Mouse (Mus musculus) CH12.LX (cell line): ENCODE data around the gene Lurap1. TPM values are rescaled to one million over a fixed set of nuclear protein-coding genes. Genes with fewer than 3 reads are reported as not detected.
A peak's percentile ranks its signal among the peaks of the same experiment; 100 is the strongest.

Source experiments
- DNase-seq: peaks from one replicate; pipeline ENCODE4 v3.0.0-alpha.2; 2013; ENCODE audit errors: extremely low read depth
- H3K27ac ChIP-seq: 2 replicates; pipeline ENCODE4 v1.5.1; 2012; ENCODE audit warnings: low read depth, mild to moderate bottlenecking, control low read depth, moderate library complexity; ENCODE audit not compliant: insufficient read depth
- H3K27me3 ChIP-seq: replicated peaks from 2 replicates; pipeline ENCODE3; 2012; ENCODE audit warnings: inconsistent platforms
- H3K36me3 ChIP-seq, 2 experiments: replicated peaks in 1 of 2; 2 replicates each; pipeline versions ENCODE3 to v1.6.1; 2012; ENCODE audit warnings: inconsistent platforms in 1 of 2, low read length in 1 of 2, mild to moderate bottlenecking in 1 of 2, mixed read lengths in 1 of 2, moderate library complexity in 1 of 2; ENCODE audit not compliant: control insufficient read depth in 1 of 2, insufficient read depth in 1 of 2
- H3K4me1 ChIP-seq, 2 experiments: 2 replicates each; pipeline ENCODE4 v1.6.1; 2012; ENCODE audit warnings: inconsistent platforms in 1 of 2, moderate library complexity in 1 of 2; ENCODE audit not compliant: insufficient read depth in 2 of 2, control insufficient read depth in 1 of 2
- H3K4me2 ChIP-seq: 2 replicates; pipeline ENCODE4 v1.6.1; 2012; ENCODE audit warnings: low read depth, mild to moderate bottlenecking, control low read depth; ENCODE audit not compliant: poor library complexity, insufficient read depth, severe bottlenecking
- H3K4me3 ChIP-seq, 3 experiments: fragments of 150-350 bp in 1 of 3; sonication (generic) in 1 of 3; replicated peaks in 1 of 3; 2 replicates each; pipeline versions ENCODE3 to v1.5.1; 2011 to 2012; ENCODE audit warnings: low read depth in 2 of 3, low read length in 2 of 3, mild to moderate bottlenecking in 2 of 3, moderate library complexity in 2 of 3, control low read depth in 1 of 3, improper control_type of control experiment in 1 of 3, inconsistent platforms in 1 of 3, mixed read lengths in 1 of 3; ENCODE audit not compliant: poor library complexity in 1 of 3
- H3K79me2 ChIP-seq: replicated peaks from 2 replicates; pipeline ENCODE4 v1.6.1; 2012; ENCODE audit warnings: mild to moderate bottlenecking, moderate library complexity; ENCODE audit not compliant: control insufficient read depth, poor library complexity, insufficient read depth, severe bottlenecking; ENCODE audit errors: extremely low read depth
- H3K9ac ChIP-seq: 2 replicates; pipeline ENCODE4 v1.6.1; 2012; ENCODE audit warnings: low read depth, mild to moderate bottlenecking, control low read depth, moderate library complexity; ENCODE audit not compliant: insufficient read depth
- H3K9me3 ChIP-seq: replicated peaks from 2 replicates; pipeline ENCODE3; 2012; ENCODE audit warnings: low read length, inconsistent platforms, mixed read lengths
- CHD1 ChIP-seq: IDR thresholded peaks from 2 replicates; pipeline ENCODE4 v1.6.1; 2012; ENCODE audit warnings: low read depth, low read length, improper control_type of control experiment, inconsistent platforms
- CHD2 ChIP-seq: IDR thresholded peaks from 2 replicates; pipeline ENCODE4 v1.6.1; 2011; ENCODE audit warnings: low read length, improper control_type of control experiment
- E2F4 ChIP-seq: IDR thresholded peaks from 2 replicates; pipeline ENCODE4 v1.6.1; 2011; ENCODE audit warnings: low read depth, low read length, improper control_type of control experiment; ENCODE audit not compliant: insufficient replicate concordance
- HCFC1 ChIP-seq: IDR thresholded peaks from 2 replicates; pipeline ENCODE4 v1.6.1; 2012; ENCODE audit warnings: low read depth, mild to moderate bottlenecking, inconsistent platforms, low read length, improper control_type of control experiment
- IRF4 ChIP-seq: IDR thresholded peaks from 2 replicates; pipeline ENCODE4 v1.6.1; 2014; ENCODE audit warnings: low read depth, mild to moderate bottlenecking, inconsistent platforms, low read length, improper control_type of control experiment
- JUND ChIP-seq: conservative IDR thresholded peaks from 2 replicates; pipeline ENCODE4 v1.6.1; 2011; ENCODE audit warnings: low read depth, low read length, improper control_type of control experiment
- MEF2A ChIP-seq: IDR thresholded peaks from 2 replicates; pipeline ENCODE4 v1.6.1; 2014; ENCODE audit warnings: low read depth, mild to moderate bottlenecking, inconsistent platforms, low read length, improper control_type of control experiment, borderline replicate concordance
- NELFE ChIP-seq: IDR thresholded peaks from 2 replicates; pipeline ENCODE4 v1.6.1; 2011; ENCODE audit warnings: low read depth, low read length, improper control_type of control experiment
- NRF1 ChIP-seq: IDR thresholded peaks from 2 replicates; pipeline ENCODE4 v1.6.1; 2014; ENCODE audit warnings: low read depth, mild to moderate bottlenecking, inconsistent platforms, low read length, improper control_type of control experiment, moderate library complexity
- SIN3A ChIP-seq: IDR thresholded peaks from 2 replicates; pipeline ENCODE4 v1.6.1; 2012; ENCODE audit warnings: low read length, improper control_type of control experiment, inconsistent platforms
- TBP ChIP-seq: conservative IDR thresholded peaks from 2 replicates; pipeline ENCODE4 v1.6.1; 2011; ENCODE audit warnings: low read depth, low read length, improper control_type of control experiment
- TCF12 ChIP-seq: IDR thresholded peaks from 2 replicates; pipeline ENCODE4 v1.6.1; 2014; ENCODE audit warnings: low read depth, mild to moderate bottlenecking, inconsistent platforms, low read length, improper control_type of control experiment
- USF1 ChIP-seq: IDR thresholded peaks from 2 replicates; pipeline ENCODE4 v1.6.1; 2014; ENCODE audit warnings: low read depth, mild to moderate bottlenecking, inconsistent platforms, low read length, improper control_type of control experiment
- USF2 ChIP-seq: conservative IDR thresholded peaks from 2 replicates; pipeline ENCODE4 v1.6.1; 2011; ENCODE audit warnings: low read depth, low read length, improper control_type of control experiment
- ZC3H11A ChIP-seq: IDR thresholded peaks from 2 replicates; pipeline ENCODE4 v1.6.1; 2012; ENCODE audit warnings: low read depth, mild to moderate bottlenecking, inconsistent platforms, low read length, improper control_type of control experiment
- ZKSCAN1 ChIP-seq: IDR thresholded peaks from 2 replicates; pipeline ENCODE4 v1.6.1; 2012; ENCODE audit warnings: low read depth, inconsistent platforms, low read length, improper control_type of control experiment, borderline replicate concordance
- ZMIZ1 ChIP-seq: IDR thresholded peaks from 2 replicates; pipeline ENCODE4 v1.6.1; 2012; ENCODE audit warnings: low read depth, mild to moderate bottlenecking, inconsistent platforms, low read length, improper control_type of control experiment
- dilution Hi-C: fragments of 300-500 bp; cut with MboI; formaldehyde crosslinking; loops from 2 replicates; pipeline ENCODE4 v1.14.3; 2020; ENCODE audit warnings: low sequenced_read_pairs; ENCODE audit not compliant: extremely low pct_unique_long_range_greater_than_20kb, extremely low pct_ligation_motif_present
- in situ Hi-C: fragments of 300-500 bp; cut with MboI; formaldehyde crosslinking; loops from 3 replicates; pipeline ENCODE4 v1.14.3; 2019; ENCODE audit warnings: low sequenced_read_pairs, low pct_ligation_motif_present, low pct_unique_long_range_greater_than_20kb, mixed read lengths
- polyA plus RNA-seq: library from polyadenylated mRNA; unstranded; fragments of >175 nt; gene quantifications from 2 replicates; pipeline ENCODE4 v1.2.1, GENCODE M21; 2012; ENCODE audit warnings: low read depth; ENCODE audit not compliant: insufficient read length
- total RNA-seq, 2 experiments: library from RNA; depleted of rRNA; stranded (reverse); fragments of 300-350 nt in 1 of 2; fragments of >200 nt in 1 of 2; gene quantifications; 2 replicates each; pipeline ENCODE4 v1.2.3; 2012 to 2014

Gene Lurap1
- total and polyA plus RNA-seq, 3 experiments: 0.10 TPM; not detected in 2

GRCm38 (mm10) chr4:116096291-116096690 is 54.8 kb downstream of the Lurap1 start:
- dilution Hi-C loops: no loop called here

GRCm38 (mm10) chr4:116088510-116089249 is 62.5 kb downstream of the Lurap1 start:
- dilution Hi-C loops: no loop called here
- Histone ChIP-seq H3K79me2 (no peaks in the 10 kb centered on the region), H3K4me3 (no peak overlapping the region), H3K27ac (no peak overlapping the region), H3K36me3 (peaks cover 44 to 94% of the 10 kb centered on the region in 2 experiments), H3K27me3 (no peaks in the 10 kb centered on the region), H3K9me3 (no peaks in the 10 kb centered on the region), H3K4me1 (no peaks in the 10 kb centered on the region), H3K9ac (no peak overlapping the region), H3K4me2 (no peak overlapping the region)
- in situ Hi-C loops: no loop called here
- TF ChIP-seq HCFC1 (no peak), CHD1 (no peak), TCF12 (no peak), SIN3A (no peak), USF2 (no peak), IRF4 (no peak), ZKSCAN1 (no peak), MEF2A (no peak), TBP (no peak), NRF1 (no peak)
- no peak for DNase-seq

More at GRCm38 (mm10) chr4:116096291-116096690, 54.8 kb downstream of the Lurap1 start:
- H3K27ac ChIP-seq: no peak overlapping the region
- no peaks in the 10 kb centered on the region; the same call in 1 of the 2 replicates for H3K79me2 ChIP-seq
- H3K4me2 ChIP-seq: no peak overlapping the region
- no peaks in the 10 kb centered on the region for H3K27me3 ChIP-seq
- TF ChIP-seq ZMIZ1 (no peak), CHD2 (no peak), USF2 (no peak), E2F4 (no peak), NELFE (no peak), HCFC1 (no peak), ZC3H11A (no peak), JUND (no peak), USF1 (no peak), NRF1 (no peak), TCF12 (no peak)
- no peak overlapping the region for H3K9ac ChIP-seq
- peak; percentile 14 for DNase-seq
- H3K4me1 ChIP-seq: no peaks in the 10 kb centered on the region
- in situ Hi-C loops: no loop called here
- H3K4me3 ChIP-seq: no peak overlapping the region
- peaks cover 75 to 98% of the 10 kb centered on the region in 2 experiments for H3K36me3 ChIP-seq
- no peaks in the 10 kb centered on the region for H3K9me3 ChIP-seq

Other genes starting within 250 kb of the Lurap1 start
- gene Dmbx1, start 211.4 kb downstream of the Lurap1 start, total RNA-seq (2012; rRNA removed): not detected in 2 replicates
- not detected in 2 replicates for gene Dmbx1, start 211.4 kb downstream of the Lurap1 start, total RNA-seq (2014; rRNA removed)
- not detected in 2 replicates for gene Dmbx1, start 211.4 kb downstream of the Lurap1 start, polyA plus RNA-seq
- gene Faah, start 133.4 kb downstream of the Lurap1 start, total RNA-seq (2012; rRNA removed): 9.9 and 15.1 TPM in 2 replicates
- 3.4 and 3.5 TPM in 2 replicates for gene Faah, start 133.4 kb downstream of the Lurap1 start, total RNA-seq (2014; rRNA removed)
- 12.1 and 13.3 TPM in 2 replicates for gene Faah, start 133.4 kb downstream of the Lurap1 start, polyA plus RNA-seq
- 19.9 and 20.5 TPM in 2 replicates for gene Nsun4, start 97.5 kb downstream of the Lurap1 start, total RNA-seq (2012; rRNA removed)
- gene Nsun4, start 97.5 kb downstream of the Lurap1 start, total RNA-seq (2014; rRNA removed): 32.0 and 32.8 TPM in 2 replicates
- 18.6 and 20.5 TPM in 2 replicates for gene Nsun4, start 97.5 kb downstream of the Lurap1 start, polyA plus RNA-seq
- 293 and 362 TPM in 2 replicates for gene Uqcrh, start 76.3 kb downstream of the Lurap1 start, total RNA-seq (2012; rRNA removed)
- 601 and 717 TPM in 2 replicates for gene Uqcrh, start 76.3 kb downstream of the Lurap1 start, total RNA-seq (2014; rRNA removed)
- gene Uqcrh, start 76.3 kb downstream of the Lurap1 start, polyA plus RNA-seq: 264 and 297 TPM in 2 replicates
- gene Lrrc41, start 76.1 kb downstream of the Lurap1 start, total RNA-seq (2012; rRNA removed): 49.0 and 51.8 TPM in 2 replicates
- gene Lrrc41, start 76.1 kb downstream of the Lurap1 start, total RNA-seq (2014; rRNA removed): 50.0 and 60.8 TPM in 2 replicates
- 43.0 and 48.8 TPM in 2 replicates for gene Lrrc41, start 76.1 kb downstream of the Lurap1 start, polyA plus RNA-seq
- gene Rad54l, start 27.6 kb downstream of the Lurap1 start, total RNA-seq (2012; rRNA removed): 28.8 and 34.5 TPM in 2 replicates
- gene Rad54l, start 27.6 kb downstream of the Lurap1 start, total RNA-seq (2014; rRNA removed): 21.6 and 22.8 TPM in 2 replicates
- gene Rad54l, start 27.6 kb downstream of the Lurap1 start, polyA plus RNA-seq: 48.5 and 53.3 TPM in 2 replicates
- 33.0 and 52.2 TPM in 2 replicates for gene Pomgnt1, start 27.5 kb downstream of the Lurap1 start, total RNA-seq (2012; rRNA removed)
- gene Pomgnt1, start 27.5 kb downstream of the Lurap1 start, total RNA-seq (2014; rRNA removed): 39.9 and 40.7 TPM in 2 replicates
- gene Pomgnt1, start 27.5 kb downstream of the Lurap1 start, polyA plus RNA-seq: 40.2 and 42.8 TPM in 2 replicates
- 0.08 and 0.13 TPM in 2 replicates for gene Tspan1, start 16.3 kb upstream of the Lurap1 start, total RNA-seq (2012; rRNA removed)
- not detected in 2 replicates for gene Tspan1, start 16.3 kb upstream of the Lurap1 start, total RNA-seq (2014; rRNA removed)
- 0.12 TPM in 1 of 2 replicates, not detected in the other for gene Tspan1, start 16.3 kb upstream of the Lurap1 start, polyA plus RNA-seq
- gene 1700042G07Rik, start 22.0 kb upstream of the Lurap1 start, total RNA-seq (2012; rRNA removed): not detected in 2 replicates
- not detected in 2 replicates for gene 1700042G07Rik, start 22.0 kb upstream of the Lurap1 start, total RNA-seq (2014; rRNA removed)
- gene 1700042G07Rik, start 22.0 kb upstream of the Lurap1 start, polyA plus RNA-seq: not detected in 2 replicates
- not detected in 2 replicates for gene Gm49337, start 22.0 kb upstream of the Lurap1 start, total RNA-seq (2012; rRNA removed)
- not detected in 2 replicates for gene Gm49337, start 22.0 kb upstream of the Lurap1 start, total RNA-seq (2014; rRNA removed)
- gene Gm49337, start 22.0 kb upstream of the Lurap1 start, polyA plus RNA-seq: not detected in 2 replicates
- gene Pik3r3, start 70.3 kb upstream of the Lurap1 start, total RNA-seq (2012; rRNA removed): 0.42 and 0.97 TPM in 2 replicates
- 1.9 TPM in 2 replicates for gene Pik3r3, start 70.3 kb upstream of the Lurap1 start, total RNA-seq (2014; rRNA removed)
- 1.8 and 2.2 TPM in 2 replicates for gene Pik3r3, start 70.3 kb upstream of the Lurap1 start, polyA plus RNA-seq